Mouse (Mus musculus): ENCODE results near the gene Dpm3.

The Dpm3 gene

GRCm38 (mm10) chr3:89294195-89294594, 35.0 kb downstream of the Dpm3 start:
- DNase-seq (ENCODE audit: low spot score in 2 of 2) = no peak

DNA sequence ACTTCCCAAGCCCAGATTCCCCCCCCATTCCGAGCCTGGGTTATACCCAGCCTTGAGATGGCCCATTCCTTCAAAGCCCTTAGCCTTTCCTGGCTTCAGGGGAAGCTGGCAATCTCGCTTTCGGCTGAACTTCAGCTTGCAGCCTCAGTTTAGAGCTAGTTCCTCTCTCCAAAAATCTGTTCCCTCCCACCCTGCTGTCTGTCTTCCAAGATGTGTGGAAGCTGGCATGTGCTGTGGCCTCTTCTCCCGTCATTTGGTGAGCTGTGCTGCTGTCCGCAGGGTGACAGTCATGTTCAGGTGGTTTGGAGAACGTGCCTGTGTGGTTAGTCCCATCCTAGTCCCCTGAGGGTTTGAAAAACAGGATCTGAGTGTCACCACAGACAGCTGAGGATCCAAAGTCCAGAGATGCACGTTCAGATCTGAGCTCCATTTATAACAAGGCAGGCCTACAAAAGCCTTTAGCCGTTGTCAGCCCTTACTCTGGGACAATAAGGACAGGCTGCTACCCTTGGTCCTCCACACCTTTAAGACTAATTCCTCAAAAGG, 36.6 kb downstream of the Dpm3 start:
- no peak for DNase-seq (ENCODE audit: low spot score in 2 of 2)

- no peak for DNase-seq (ENCODE audit: low spot score in 2 of 2)
These were observed 37.7 kb downstream of the Dpm3 start for GRCm38 (mm10) chr3:89296761-89297396.

DNA sequence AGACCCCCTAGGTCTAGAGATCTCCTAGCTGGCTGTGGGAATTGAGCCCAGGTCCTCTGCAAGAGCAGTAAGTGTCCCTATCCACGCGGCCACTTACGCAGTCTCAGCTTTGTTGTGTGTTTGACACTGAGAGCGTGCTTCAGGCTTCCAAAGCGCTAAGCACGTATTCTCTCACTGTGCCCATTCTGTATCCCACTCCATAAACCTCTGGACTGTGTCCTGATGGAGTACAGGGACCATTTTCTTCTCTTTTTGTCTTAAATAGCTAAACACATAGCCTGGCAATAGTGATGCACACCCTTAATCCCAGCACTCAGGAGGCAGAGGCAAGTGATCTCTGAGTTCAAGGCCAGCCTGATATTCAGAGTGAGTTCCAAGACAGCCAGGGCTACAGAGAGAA, 39.8 kb downstream of the Dpm3 start:
- DNase-seq (ENCODE audit: low spot score in 2 of 2) = no peak

DNA sequence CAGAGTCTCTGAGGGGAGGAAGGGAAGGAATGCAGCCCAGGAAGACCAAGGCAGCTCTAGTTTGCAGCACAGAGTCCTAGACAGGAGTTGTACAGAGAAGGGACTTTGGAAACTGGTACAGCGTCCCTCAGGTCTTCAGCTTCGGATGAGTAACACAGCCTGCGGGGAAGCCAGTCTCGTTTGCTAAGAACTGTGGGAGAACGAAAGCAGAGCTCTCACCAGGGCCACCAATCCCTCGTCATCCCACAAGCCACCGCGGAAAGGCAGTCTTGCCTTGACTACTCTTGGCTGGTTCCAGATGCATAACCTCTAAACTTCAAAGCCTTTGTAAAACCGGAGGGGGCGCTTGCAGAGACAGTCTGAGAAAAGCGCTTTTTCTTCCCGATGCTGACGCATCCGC, 40.3 kb downstream of the Dpm3 start:
- DNase-seq (ENCODE audit: low spot score in 2 of 2) = no peak

DNA sequence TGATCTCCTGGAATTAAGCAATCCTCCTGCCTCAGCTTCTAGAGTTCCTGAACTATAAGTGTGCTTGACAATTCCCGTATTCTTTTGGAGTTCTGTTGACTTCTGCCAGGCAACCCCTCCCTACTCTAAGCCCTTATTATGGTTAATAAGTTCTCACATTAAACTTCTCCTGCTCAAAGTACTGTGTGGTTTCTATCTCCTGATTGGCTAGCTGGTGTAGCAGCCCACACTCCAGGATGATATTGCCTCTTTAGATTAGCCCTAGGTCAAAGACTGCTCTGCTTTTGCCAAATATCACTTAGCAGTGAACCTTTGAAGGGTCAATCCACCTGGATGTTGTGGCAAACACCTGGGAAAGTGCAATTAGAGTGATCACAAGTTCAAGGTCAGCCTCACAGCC, 40.9 kb downstream of the Dpm3 start:
- DNase-seq (ENCODE audit: low spot score in 2 of 2) = no peak

DNA sequence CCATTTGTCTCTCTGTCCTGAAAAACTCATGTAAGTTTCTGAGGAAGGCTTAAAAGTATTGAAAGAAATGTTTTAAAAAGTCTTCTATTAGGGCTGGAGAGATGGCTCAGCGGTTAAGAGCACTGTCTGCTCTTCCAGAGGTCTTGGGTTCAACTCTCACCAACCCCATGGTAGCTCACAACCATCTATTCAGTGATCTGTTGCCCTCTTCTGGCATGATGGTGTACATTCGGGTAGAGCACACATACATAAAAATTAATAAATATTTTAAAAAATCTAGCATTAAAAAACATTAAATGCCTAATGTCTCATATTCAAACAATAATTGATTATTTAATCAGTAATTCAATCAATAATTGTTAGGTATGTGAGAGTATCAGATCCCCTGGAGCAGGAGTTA, 41.4 kb downstream of the Dpm3 start:
- DNase-seq (ENCODE audit: low spot score in 2 of 2) = no peak

DNA sequence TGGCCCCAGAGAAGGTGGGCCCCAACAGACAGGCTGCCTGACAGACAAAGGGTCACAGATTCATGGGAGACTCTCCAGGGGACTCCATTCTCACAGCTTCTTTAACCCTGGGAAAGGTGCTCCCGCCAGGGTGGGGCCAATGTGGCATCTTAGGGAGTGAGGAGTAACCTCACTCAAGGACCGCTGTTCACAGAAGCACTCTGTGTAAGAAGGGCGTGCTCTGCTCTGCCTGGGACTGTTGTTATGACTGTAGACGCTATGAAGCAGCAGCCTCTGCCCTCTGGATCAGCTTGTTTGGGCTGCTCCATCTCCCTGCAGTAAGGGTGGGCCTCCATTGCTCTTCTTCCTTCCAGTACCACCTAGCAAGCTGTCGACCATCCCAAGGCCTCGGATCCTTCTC, 45.3 kb downstream of the Dpm3 start:
- DNase-seq (ENCODE audit: low spot score in 2 of 2) = no peak

GRCm38 (mm10) chr3:89305105-89305504, 45.9 kb downstream of the Dpm3 start:
- no peak for DNase-seq (ENCODE audit: low spot score in 2 of 2)

GRCm38 (mm10) chr3:89305551-89306325, 46.6 kb downstream of the Dpm3 start:
- DNase-seq (ENCODE audit: low spot score in 2 of 2) = no peak

DNA sequence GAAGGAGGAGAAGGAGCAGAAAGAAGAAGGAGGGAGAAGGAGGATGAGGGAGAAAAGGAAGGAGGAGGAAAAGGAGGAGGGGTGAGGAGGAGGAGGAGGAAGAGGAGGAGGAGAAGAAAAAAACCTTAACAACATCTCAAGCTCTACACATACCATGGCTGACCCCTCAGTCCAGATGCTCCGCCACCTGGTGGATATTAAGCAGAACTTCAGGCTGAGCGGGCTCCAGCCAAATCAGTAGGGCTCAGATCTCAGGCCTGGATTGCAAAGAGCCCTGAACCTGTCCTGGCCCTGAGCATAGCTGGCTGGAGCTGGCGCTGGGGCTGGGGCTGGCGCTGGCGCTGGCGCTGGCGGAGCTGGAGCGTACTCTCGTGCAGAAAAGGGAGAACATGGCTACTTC, 48.9 kb downstream of the Dpm3 start:
- DNase-seq (ENCODE audit: low spot score in 2 of 2) = peak in 1 of 2 experiments; percentile 40

DNA sequence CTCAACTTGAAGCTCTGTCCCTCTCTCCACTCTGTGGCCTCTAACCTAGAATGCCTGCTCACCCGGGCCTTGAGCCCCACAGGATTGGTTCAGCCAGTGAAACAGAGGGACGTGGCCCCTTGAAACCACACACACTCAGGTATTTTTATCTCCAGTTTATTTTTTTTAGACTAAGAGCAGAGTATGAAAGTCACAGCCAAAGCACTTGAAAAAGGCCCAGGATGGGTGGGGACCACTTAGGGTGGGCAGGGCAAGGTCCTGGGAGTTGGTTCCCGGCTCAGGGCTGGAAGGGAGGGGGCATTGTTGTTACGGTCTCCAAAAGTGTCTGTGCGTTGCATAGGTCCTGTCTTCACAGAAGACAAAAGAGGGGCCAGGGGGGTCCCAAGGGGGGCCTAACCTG, 55.2 kb downstream of the Dpm3 start:
- DNase-seq (ENCODE audit: low spot score in 2 of 2) = no peak

DNA sequence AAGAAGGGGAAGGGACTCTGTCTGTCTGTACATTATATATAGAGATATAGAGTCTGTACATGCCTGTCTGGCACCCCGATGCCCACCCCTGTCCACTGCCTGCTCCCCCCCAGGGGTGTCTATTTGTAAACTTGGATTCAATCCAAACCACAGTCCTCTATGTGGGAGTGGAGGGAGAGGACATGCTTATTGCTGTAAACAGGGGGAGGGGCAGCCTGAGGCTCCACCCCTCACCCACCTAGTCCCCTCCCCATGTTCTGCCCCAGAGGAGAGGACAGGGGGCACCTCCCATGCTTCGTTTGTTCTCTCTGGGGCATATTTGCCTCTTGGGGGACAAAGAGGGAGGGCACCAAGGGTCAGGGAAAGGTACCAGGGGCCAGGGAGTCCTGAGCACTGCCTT, 55.6 kb downstream of the Dpm3 start:
- no peak for DNase-seq (ENCODE audit: low spot score in 2 of 2)

DNA sequence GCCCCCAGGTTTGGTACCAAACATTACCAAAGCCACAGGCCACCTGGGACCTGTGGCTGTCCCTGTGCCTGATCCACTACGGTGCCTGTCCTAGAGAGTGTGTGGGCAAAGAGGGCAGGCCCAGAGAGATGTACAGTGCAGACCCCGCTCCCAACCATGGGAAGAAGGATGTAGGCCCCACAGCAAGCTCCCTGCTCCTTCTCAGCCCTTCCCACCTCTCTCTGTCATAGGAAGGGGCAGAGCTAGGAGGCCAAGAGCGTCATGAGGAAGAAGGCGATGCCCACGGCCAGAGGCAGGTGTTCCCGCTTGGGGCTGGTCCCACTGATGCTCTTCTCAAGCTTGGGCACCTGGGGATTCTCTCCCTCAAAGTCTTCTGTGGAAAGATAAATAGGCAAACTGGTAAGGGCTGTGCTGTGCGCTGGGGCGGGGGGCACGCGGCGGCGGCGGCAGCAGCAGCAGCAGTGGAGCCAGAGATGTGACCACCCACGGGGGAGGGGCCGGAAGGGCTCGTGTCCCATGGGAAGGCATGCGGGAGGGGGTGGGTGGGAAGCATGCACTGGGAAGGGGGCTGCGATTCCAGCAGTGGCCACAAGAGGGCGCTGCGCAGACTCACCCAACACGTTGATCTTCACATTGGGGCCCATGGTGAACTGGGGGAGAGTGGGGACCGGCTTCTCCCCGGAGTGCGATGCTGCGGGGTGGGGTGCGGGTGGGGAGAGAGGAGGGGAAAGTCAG, 56.2 kb downstream of the Dpm3 start:
- peak; percentile 82 to 83 for DNase-seq (ENCODE audit: low spot score in 2 of 2)

DNA sequence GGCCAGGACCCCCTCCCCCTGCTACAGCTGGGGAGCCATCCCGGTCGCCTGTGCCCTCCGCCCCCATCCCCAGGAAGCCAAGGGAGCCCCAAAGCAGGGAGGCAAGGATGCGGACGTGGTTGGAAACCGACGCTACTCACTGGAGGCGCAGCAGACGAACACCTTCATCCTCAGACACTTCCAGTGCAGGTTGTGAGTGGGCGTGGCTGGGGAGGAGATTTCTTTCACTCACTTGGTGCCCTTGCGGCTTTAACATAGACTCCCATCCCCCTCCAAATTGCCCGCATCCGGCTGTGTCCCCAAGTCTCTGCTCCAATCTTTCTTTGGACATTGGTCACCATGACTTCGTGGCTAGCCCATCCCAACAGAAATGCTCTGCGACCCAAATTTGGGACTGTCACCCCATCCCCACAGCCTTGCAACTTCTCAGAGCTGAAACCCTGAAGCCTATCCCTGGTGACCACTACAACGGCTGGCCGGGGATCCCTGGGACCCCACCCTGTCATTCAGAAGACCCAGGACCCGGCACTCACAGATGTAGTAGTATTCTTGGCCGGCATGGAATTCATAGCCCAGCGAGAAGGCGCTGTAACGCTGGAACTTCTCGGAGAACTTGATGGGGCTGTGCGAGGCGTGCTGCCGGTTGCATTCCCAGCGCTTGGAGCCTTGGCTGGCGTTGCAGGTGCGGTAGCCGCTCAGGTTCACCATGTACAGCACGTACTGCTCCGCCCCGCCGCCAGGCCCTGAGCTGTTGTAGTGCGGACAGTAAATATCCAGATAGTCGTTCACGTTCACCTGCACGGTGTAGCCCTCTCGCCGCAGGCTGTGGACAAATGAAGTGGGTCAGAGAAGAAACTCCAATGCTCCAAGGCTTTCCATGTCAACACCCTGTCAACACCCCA, 57.0 kb downstream of the Dpm3 start:
- no peak for DNase-seq (ENCODE audit: low spot score in 2 of 2)
